Mouse (Mus musculus) retina, embryonic 14.5 days (tissue): ENCODE results near the gene Grm4.

Source experiments
- DNase-seq: peaks from one replicate; pipeline ENCODE4 v3.0.0-alpha.2; 2015; ENCODE audit warnings: low spot score

Grm4 gene

GRCm38 (mm10) chr17:27445364-27446075, 75.7 kb downstream of the Grm4 start:
- no peak for DNase-seq

GRCm38 (mm10) chr17:27442538-27443113, 78.6 kb downstream of the Grm4 start:
- DNase-seq, result no peak

DNA sequence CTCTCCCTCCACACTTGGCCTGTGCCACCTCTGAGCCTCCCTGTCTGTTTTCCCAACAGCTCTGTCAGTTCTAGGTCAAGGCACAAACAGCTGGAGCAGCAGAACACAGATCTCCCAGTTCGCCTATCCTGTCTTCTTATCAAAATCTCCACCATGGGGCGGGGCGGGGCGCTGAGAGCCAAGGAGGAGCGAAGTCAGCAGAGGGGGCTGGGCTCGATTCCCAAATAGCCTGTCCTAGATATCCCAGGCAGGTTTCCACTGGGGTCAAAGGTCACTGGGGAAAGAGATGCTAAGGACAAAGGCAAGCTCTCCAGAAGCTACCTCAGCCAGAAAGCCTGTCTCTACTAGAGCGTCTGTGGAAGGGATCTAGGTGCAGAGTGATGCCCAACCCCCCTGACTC, 79.4 kb downstream of the Grm4 start:
- no peak for DNase-seq

DNA sequence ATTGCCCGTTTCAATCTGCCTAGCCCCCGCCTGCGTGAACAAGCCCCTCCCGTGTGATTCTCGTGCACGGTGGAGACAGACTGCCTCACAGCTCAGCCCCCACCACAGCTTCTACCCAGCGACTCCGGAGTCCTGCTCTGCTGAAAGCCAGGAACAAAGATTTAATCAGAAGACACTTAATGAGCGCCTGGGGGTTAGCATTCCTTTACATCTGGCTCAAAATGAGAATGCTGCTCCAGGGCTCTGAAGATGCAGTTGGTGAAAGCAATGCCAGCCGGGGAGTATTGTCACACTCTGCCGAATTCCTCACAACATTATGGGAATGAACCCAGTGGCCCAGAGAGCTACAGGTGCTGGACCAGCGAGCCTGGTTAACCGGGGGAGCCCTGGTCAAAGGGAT, 85.4 kb downstream of the Grm4 start:
- peak; percentile 42 for DNase-seq

- no peak for DNase-seq
Observed at GRCm38 (mm10) chr17:27435225-27435624, 86.0 kb downstream of the Grm4 start.

GRCm38 (mm10) chr17:27434066-27434465, 87.1 kb downstream of the Grm4 start:
- no peak for DNase-seq

DNA sequence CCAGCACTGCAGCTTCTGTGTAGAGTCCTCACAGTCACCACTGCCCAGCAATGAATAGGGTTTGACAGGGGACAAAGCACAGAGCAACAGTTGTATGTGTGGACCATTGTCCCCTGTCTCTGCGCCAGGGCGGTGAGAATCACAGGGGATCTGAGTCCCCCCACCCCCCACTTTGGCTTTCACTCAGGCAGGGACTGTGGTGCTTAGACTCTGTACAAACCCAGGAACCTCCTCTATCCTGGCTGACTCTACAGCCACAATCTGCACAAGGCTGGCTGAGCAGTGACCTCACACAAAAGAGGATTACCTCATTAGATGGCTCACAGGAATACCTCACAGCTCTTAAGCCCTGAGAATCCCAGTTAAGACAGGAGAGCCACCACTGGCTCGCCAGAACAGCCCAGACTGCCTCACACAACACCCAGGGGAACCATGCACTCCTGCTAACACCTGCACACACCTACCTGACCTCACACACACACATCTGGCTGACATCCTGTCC, 88.0 kb downstream of the Grm4 start:
- DNase-seq, result peak; percentile 49

GRCm38 (mm10) chr17:27432145-27432650, 89.0 kb downstream of the Grm4 start:
- DNase-seq, result peak; percentile 50

- no peak for DNase-seq
Observed at GRCm38 (mm10) chr17:27431049-27431839, 90.0 kb downstream of the Grm4 start.

DNA sequence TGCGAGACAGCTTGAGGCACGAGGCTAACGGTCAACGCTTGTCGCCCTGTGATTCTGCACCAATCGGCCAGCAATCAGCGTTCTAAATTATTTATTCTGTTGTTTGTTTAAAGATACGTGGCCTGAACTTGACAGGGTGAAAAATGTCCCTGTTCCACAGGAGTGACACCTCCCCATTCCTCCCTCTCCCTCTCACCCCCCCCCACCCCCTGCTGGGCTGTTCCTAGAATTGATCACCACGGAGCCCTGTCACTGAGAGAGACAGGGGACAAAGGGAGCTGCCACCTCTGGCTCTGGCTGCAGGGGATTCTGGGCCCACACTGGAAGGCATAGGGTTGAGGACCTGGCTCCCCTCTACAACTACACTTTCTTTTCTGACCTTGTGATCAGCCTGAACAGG, 91.4 kb downstream of the Grm4 start:
- DNase-seq, result peak; percentile 55

DNA sequence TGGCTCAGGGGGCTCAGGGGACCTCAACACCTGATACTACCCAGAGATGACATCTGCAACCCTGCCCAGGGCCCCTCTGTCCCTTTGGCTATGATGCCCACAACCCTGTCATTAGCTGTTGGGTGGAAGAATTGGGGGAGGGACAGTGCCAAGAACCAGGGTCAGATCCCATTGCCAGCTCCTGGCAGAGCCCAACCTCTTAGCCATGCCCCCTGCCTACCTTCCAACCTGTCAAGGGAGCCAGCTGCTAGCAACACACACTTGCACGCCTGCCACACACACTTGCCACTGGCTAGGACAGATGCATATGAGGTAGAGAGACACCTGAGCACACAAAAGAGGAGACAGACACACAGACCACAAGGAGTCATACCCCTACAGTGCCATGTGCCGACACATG, 96.2 kb downstream of the Grm4 start:
- no peak for DNase-seq

- DNase-seq, result no peak
Observed at GRCm38 (mm10) chr17:27424356-27424755, 96.8 kb downstream of the Grm4 start.

GRCm38 (mm10) chr17:27422726-27423381, 98.3 kb downstream of the Grm4 start:
- DNase-seq, result peak; percentile 77

DNA sequence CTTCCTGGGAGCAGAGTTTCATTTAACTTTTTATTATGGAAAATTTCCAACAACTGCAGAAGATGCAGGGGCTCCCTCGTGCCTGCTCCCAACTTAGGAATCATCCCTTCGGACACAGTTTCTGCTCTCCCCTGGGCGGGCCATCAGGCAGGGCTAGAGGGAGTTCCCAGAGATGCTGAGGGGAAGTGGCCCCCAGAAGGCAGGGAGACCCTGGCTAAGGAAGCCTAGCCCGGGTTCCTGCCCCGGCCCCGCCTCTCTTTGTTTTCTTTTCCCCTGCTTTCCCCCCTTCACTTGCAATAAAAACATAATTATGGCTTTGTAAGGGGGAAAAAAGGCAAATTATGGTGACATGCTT, 98.9 kb downstream of the Grm4 start:
- DNase-seq, result no peak

DNA sequence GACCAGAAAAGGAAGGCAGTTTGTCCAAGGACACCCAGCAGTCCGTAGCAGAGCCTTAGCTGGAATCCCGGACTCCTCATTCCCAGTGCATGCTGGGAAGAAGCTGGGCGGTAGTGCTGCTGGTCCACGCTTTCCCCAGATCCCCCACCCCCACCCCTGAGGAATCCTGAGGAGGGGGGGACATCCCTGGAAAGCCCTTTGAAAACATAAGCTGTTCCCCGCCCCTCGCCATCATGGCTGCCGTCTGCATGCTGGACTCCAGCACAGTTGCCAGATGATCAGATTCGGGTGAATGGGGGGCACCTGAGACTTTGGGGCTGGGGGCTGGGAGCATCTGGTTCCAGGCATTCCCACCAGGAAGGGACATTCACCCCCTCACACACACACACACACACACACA, 99.4 kb downstream of the Grm4 start:
- DNase-seq, result peak; percentile 41

- DNase-seq, result no peak
Observed at GRCm38 (mm10) chr17:27409006-27409405, 112.2 kb downstream of the Grm4 start.

DNA sequence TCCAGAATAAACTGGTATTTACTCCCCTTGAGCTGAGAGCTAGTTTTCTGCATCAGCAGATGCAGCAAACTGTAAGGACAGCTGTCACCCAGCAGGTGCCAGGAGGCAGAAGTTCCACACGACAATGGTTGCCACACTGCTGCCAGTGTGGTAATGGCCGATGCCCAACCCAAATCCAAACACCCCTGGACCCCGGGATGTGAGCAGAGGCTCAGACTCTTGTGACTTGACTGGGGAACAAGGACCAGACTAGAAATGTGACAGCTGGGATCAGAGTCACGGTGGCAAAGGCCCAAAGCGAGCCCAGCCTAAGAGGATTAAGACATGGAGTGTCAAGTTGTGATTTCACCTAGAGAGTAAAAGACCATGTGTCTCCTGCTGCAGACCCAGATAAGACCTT, 112.7 kb downstream of the Grm4 start:
- peak; percentile 39 for DNase-seq

GRCm38 (mm10) chr17:27406956-27407355, 114.2 kb downstream of the Grm4 start:
- DNase-seq, result no peak

- no peak for DNase-seq
Observed at GRCm38 (mm10) chr17:27405376-27406024, 115.7 kb downstream of the Grm4 start.

DNA sequence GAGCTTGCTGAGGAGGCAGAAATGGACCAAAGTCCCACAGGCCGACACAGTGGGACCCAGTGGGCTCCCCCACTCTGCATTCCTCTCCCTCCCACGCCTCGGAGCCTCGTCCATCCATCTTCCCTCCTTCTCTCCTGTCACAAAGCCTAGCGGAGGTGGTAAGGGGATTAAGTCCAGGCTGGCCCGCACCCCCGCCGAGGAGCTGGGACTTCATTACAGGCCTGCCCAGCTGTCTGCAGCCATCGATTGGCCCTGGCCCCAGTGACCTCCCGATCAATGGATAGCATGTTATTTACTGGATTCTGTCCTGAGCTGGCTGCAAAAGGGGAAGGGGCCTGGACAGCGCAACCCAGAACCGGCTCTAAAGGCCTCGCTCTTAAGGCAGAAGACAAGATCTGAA, 120.0 kb downstream of the Grm4 start:
- peak; percentile 61 for DNase-seq

DNA sequence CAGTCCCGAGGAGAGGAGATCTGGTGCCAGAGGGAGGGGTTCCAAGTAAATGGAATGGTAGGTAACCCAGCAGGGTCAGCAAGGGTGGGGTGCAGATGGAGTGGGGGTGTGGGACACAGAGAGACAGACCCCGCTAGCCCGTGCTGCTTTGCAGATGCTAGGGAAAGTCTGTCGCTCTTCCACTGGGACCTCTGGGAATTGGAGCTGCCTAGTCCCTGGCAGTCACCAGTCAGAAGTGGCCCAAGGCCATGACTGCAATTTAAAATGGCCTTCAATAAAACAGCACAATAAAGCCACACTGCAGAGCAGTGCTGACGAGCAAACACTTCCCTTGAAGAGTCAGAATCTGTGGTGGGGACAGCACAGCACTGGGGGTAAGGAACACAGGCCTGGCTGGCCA, 127.3 kb downstream of the Grm4 start:
- no peak for DNase-seq

DNA sequence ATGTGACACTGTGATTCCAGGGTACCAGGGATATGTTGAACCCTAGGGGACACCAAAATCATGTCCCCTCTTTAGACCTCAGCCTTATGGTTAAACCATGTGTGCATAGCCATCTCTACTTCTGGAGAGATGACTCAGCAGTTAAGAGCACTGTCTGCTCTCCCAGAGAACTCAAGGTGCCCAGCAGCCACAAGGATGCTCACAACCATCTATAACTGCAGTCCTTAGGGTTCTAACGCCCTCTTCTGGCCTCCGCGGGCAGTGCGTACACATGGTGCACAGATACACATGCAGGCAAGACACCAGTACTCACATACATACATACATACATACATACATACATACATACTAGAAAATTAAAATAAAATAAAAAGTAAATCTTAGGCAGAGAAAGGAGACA, 127.8 kb downstream of the Grm4 start:
- peak; percentile 37 for DNase-seq
